Mouse (Mus musculus) G1E (cell line): ENCODE results near the gene Synj1. TPM values are rescaled to one million over a fixed set of nuclear protein-coding genes. Genes with fewer than 3 reads are reported as not detected.

ENCODE experiments used
- ATAC-seq: 2 replicates; pipeline ENCODE4 v1.8.0; 2016; ENCODE audit warnings: mild to moderate bottlenecking; ENCODE audit not compliant: insufficient number of reproducible peaks, poor library complexity, low FRiP score, severe bottlenecking; ENCODE audit errors: extremely low read depth
- DNase-seq: peaks from one replicate; pipeline ENCODE4 v3.0.0; 2012; ENCODE audit warnings: low spot score
- H3K27me3 ChIP-seq: 2 replicates; pipeline ENCODE4 v1.6.1; 2012; ENCODE audit warnings: mild to moderate bottlenecking, low read length, inconsistent platforms; ENCODE audit not compliant: insufficient read depth
- H3K36me3 ChIP-seq: replicated peaks from 2 replicates; pipeline ENCODE3; 2012; ENCODE audit warnings: mild to moderate bottlenecking, inconsistent platforms
- H3K4me1 ChIP-seq: 2 replicates; pipeline ENCODE4 v1.6.1; 2012; ENCODE audit warnings: low read depth, low read length, inconsistent platforms, mixed read lengths; ENCODE audit not compliant: insufficient read depth
- H3K4me3 ChIP-seq: 2 replicates; pipeline ENCODE4 v1.5.1; 2012; ENCODE audit warnings: low read depth, mild to moderate bottlenecking, inconsistent platforms, low read length, moderate library complexity, mixed read lengths
- H3K9me3 ChIP-seq: replicated peaks from 2 replicates; pipeline ENCODE4 v1.6.1; 2012; ENCODE audit warnings: inconsistent platforms
- CTCF ChIP-seq: IDR thresholded peaks from 2 replicates; pipeline ENCODE4 v1.5.1; 2012; ENCODE audit warnings: low read depth, low read length, inconsistent platforms, mixed read lengths
- GATA1 ChIP-seq: IDR thresholded peaks from 2 replicates; pipeline ENCODE4 v1.6.1; 2012; ENCODE audit warnings: borderline replicate concordance, low read length, inconsistent platforms, mixed read lengths
- GATA2 ChIP-seq: IDR thresholded peaks from 2 replicates; pipeline ENCODE4 v1.6.1; 2012; ENCODE audit warnings: low read depth, low read length, inconsistent platforms, borderline replicate concordance
- POLR2AphosphoS5 ChIP-seq: IDR thresholded peaks from 2 replicates; pipeline ENCODE4 v1.6.1; 2012; ENCODE audit warnings: low read depth, low read length, inconsistent platforms; ENCODE audit not compliant: insufficient replicate concordance
- TAL1 ChIP-seq: conservative IDR thresholded peaks from 2 replicates; pipeline ENCODE4 v1.6.1; 2012; ENCODE audit warnings: low read depth, low read length, inconsistent platforms, mixed read lengths
- polyA plus RNA-seq: library from polyadenylated mRNA; stranded (reverse); fragments of >175 nt; gene quantifications from 2 replicates; pipeline ENCODE4 v1.2.3, GENCODE M21; 2012
- total RNA-seq, 2 experiments: library from RNA; stranded (forward) in 1 of 2; stranded (reverse) in 1 of 2; fragments of 200-1000 nt in 1 of 2; fragments of >200 nt in 1 of 2; fragmentation: Nextera tagmentation in 1 of 2; gene quantifications; 2 replicates each; pipeline ENCODE4 v1.2.3; 2014 to 2017

Gene Synj1
- total and polyA plus RNA-seq, 3 experiments = 37.7 to 118 (median 64.8) TPM

GRCm38 (mm10) chr16:90997822-90998221 is 13.3 kb downstream of the Synj1 start:
- ATAC-seq = no peak
- H3K4me1 ChIP-seq = peaks cover 53% of the 10 kb centered on the region
- peaks cover 40% of the 10 kb centered on the region for H3K36me3 ChIP-seq
- H3K9me3 ChIP-seq = no peaks in the 10 kb centered on the region
- no peak overlapping the region for H3K4me3 ChIP-seq
- H3K27me3 ChIP-seq = no peaks in the 10 kb centered on the region
- no peak for DNase-seq
- no peak for TF ChIP-seq TAL1
- no peak for TF ChIP-seq CTCF
- no peak for TF ChIP-seq GATA2
- no peak for TF ChIP-seq POLR2AphosphoS5
- TF ChIP-seq GATA1 = no peak

GRCm38 (mm10) chr16:90996327-90997243 is 14.5 kb downstream of the Synj1 start:
- no peak for DNase-seq
- no peaks in the 10 kb centered on the region for H3K9me3 ChIP-seq
- H3K4me3 ChIP-seq = no peak overlapping the region
- H3K36me3 ChIP-seq = peaks cover 42% of the 10 kb centered on the region
- H3K4me1 ChIP-seq = peaks cover 53% of the 10 kb centered on the region
- no peaks in the 10 kb centered on the region for H3K27me3 ChIP-seq
- no peak for ATAC-seq
- no peak for TF ChIP-seq GATA1
- TF ChIP-seq GATA2 = no peak
- no peak for TF ChIP-seq TAL1
- no peak for TF ChIP-seq POLR2AphosphoS5
- TF ChIP-seq CTCF = no peak

- no peak for TF ChIP-seq POLR2AphosphoS5
- no peak for TF ChIP-seq GATA2
- TF ChIP-seq TAL1 = no peak
- no peak for TF ChIP-seq CTCF
- no peak for TF ChIP-seq GATA1
- Histone ChIP-seq H3K9me3 (no peaks in the 10 kb centered on the region), H3K36me3 (peaks cover 47% of the 10 kb centered on the region), H3K4me3 (no peak overlapping the region; the same call in 1 of the 2 replicates), H3K4me1 (peaks cover 53% of the 10 kb centered on the region), H3K27me3 (no peaks in the 10 kb centered on the region)
- peak; percentile 38 for ATAC-seq
- peak; percentile 24 for DNase-seq
These were observed 15.6 kb downstream of the Synj1 start for GRCm38 (mm10) chr16:90995498-90995897.

GRCm38 (mm10) chr16:90995023-90995422 is 16.1 kb downstream of the Synj1 start:
- H3K4me3 ChIP-seq = peak overlapping the region; percentile 25; the same call in 1 of the 2 replicates
- H3K9me3 ChIP-seq = no peaks in the 10 kb centered on the region
- ATAC-seq = peak; percentile 55
- peaks cover 51% of the 10 kb centered on the region for H3K36me3 ChIP-seq
- TF ChIP-seq TAL1 (no peak; the same call in 1 of the 2 replicates), POLR2AphosphoS5 (no peak), CTCF (no peak), GATA2 (no peak), GATA1 (no peak)
- H3K27me3 ChIP-seq = no peaks in the 10 kb centered on the region
- peak; percentile 24 for DNase-seq
- H3K4me1 ChIP-seq = peaks cover 56% of the 10 kb centered on the region

- H3K27me3 ChIP-seq = no peaks in the 10 kb centered on the region
- H3K9me3 ChIP-seq = no peaks in the 10 kb centered on the region
- TF ChIP-seq TAL1 = no peak
- TF ChIP-seq GATA2 = no peak
- TF ChIP-seq GATA1 = no peak
- no peak for TF ChIP-seq CTCF
- TF ChIP-seq POLR2AphosphoS5 = no peak
- H3K4me3 ChIP-seq = no peak overlapping the region; the same call in 1 of the 2 replicates
- peaks cover 34% of the 10 kb centered on the region for H3K4me1 ChIP-seq
- no peak for ATAC-seq
- no peak for DNase-seq
- H3K36me3 ChIP-seq = peaks cover 64% of the 10 kb centered on the region
These were observed 21.9 kb downstream of the Synj1 start for GRCm38 (mm10) chr16:90989162-90989561.

DNA sequence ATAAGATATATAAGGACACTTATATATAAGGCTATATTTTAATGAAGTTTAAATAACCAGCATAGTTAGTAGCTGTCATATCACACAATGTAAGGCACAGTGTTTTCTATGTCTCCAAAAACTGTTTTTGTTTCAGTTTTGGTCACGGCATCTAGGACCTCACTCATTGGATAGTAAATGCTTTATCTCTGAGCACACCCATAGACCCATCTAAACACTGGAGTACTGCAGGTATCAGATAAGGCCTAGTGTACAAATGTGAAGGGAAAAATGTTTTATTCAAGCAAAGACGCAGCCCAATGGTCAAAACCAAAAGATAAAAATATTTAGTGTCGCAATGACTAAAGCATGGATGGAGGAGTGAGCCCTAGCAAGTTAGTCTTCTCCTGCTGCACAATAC is 22.4 kb downstream of the Synj1 start:
- DNase-seq (peak; percentile 59), ATAC-seq (peak; percentile 99)
- H3K9me3 ChIP-seq = no peaks in the 10 kb centered on the region
- no peak overlapping the region; the same call in 1 of the 2 replicates for H3K4me3 ChIP-seq
- TF ChIP-seq TAL1 (peak; percentile 97), GATA2 (no peak), GATA1 (no peak)
- no peaks in the 10 kb centered on the region for H3K27me3 ChIP-seq
- peaks cover 65% of the 10 kb centered on the region for H3K36me3 ChIP-seq
- H3K4me1 ChIP-seq = peaks cover 32% of the 10 kb centered on the region
